Mouse (Mus musculus) thymus, postnatal 14 days (tissue): ENCODE measurements around the gene Slc25a14.

Experiments
- DNase-seq: peaks from one replicate; pipeline ENCODE4 v3.0.0; 2021

The Slc25a14 gene

DNA sequence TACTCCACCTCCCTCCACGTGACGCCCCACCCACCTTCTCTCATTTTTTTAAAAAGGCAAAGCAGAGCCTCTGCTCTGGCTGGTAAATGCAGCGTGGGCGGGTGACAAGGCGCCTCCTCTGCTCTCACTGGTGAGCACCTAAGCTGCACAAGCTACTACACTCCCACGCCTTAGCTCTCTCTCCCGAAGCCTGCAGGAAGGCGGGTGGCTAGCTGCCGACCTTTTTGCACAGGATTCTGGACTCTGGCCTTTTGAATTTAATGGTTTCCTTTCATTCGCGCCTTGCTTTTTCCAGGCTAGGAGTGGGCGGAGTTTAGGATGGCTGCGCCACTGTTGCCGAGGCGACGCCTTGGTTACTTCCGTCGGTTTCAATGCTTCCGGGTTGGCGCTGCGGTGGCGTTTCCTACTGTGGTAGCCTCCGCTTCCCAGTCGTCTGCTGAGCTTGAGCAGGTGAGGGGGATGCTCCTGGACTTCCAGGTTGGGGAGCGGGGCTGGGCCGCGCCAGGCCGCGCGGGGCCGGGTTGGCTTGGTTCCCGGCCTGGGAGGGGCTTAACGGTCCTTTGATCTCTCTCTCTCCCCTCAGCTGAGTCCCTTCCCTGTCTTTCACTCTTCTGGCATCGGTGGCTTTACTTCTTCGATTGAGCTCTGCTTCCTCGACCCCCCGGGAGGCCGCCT lies at the start of gene Slc25a14:
Gene Slc25a14, plus strand, starts transcription at position 35 of the 675 bp plus-strand sequence.
- peak; percentile 76 for DNase-seq

- DNase-seq: no peak
These were observed 39.9 kb upstream of the Slc25a14 start for GRCm38 (mm10) chrX:48583332-48583731.

DNA sequence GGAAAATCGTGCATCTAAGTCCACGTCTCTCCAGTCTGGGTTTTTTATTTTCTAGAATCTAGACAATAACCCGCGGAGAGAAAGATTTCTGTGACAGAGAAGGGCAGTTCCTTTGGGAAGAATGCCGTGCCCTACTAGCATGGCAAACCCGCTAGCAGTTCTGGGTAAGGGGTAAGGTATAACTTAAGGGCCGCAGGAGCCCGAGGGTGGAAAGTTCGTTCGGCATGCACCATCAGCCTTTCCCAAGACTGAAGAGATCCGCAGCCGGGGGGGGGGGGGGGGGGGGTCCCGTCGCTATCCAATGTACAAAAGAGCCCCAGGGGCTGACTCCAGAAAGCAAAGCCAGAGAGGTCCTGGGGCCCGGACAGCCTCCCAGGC lies 29.5 kb upstream of the Slc25a14 start:
- no peak for DNase-seq

GRCm38 (mm10) chrX:48594099-48594760 lies 29.0 kb upstream of the Slc25a14 start, which contains the start of gene Zfp280c:
Gene Zfp280c, minus strand, starts transcription at chrX:48594504.
- DNase-seq: peak; percentile 80

DNA sequence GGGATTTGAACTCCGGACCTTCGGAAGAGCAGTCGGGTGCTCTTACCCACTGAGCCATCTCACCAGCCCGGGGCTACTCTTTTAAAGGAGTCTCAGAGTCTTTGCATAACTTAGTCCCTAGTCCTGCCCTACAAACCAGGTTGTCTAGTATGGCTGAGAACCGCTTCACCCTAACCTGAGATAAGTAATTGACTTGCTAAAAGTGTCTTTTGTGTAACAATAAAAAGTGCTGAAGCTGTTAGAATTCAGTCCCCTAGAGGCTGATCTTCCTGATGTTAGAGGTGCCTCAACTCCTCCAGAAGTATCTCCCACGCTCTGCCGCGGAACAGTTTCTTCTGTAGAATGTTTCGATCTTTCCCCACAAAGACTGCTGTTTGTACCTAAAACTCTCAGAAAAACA lies 27.2 kb upstream of the Slc25a14 start:
- no peak for DNase-seq

DNA sequence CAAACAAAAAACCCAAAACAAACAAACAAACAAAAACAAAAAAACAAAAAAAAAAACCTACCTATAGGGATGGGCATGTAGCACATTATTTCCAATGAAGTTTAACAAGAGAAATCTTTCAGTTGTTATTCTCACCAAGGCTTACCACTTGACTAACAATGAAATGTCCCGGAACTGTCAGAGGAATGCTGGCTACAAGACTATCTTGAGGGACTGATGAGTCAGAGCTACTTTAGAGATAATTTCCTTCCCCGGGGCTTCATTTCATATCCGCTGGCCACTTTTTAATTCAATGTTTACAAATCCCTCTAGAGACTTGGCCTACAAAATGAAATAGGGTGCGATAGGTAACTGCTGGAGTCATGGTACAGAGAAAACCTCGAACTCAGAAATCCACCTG lies 26.3 kb upstream of the Slc25a14 start:
- DNase-seq: no peak

DNA sequence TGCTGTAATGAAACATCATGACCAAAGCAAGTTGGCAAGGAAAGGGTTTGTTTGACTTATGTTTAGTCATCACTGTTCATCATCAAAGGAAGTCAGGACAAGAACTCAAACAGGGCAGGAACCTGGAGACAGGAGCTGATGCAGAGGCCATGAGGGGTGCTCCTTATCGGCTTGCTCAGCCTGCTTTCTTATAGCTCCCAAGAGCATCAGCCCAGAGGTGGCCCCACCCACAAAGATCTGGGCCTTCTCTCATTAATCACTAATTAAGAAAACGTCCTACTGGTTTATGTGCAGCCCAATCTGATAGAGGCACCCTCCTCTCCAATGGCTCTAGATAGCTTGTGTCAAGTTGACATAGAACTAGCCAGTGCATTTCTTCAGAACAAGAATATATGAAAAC lies 18.3 kb upstream of the Slc25a14 start:
- DNase-seq: no peak

GRCm38 (mm10) chrX:48623049-48623378 lies 199 bp upstream of the Slc25a14 start:
- no peak for DNase-seq

GRCm38 (mm10) chrX:48624054-48624420 lies 824 bp downstream of the Slc25a14 start:
- DNase-seq: no peak

- peak; percentile 24 for DNase-seq
These were observed 13.8 kb downstream of the Slc25a14 start for GRCm38 (mm10) chrX:48637032-48637431.

DNA sequence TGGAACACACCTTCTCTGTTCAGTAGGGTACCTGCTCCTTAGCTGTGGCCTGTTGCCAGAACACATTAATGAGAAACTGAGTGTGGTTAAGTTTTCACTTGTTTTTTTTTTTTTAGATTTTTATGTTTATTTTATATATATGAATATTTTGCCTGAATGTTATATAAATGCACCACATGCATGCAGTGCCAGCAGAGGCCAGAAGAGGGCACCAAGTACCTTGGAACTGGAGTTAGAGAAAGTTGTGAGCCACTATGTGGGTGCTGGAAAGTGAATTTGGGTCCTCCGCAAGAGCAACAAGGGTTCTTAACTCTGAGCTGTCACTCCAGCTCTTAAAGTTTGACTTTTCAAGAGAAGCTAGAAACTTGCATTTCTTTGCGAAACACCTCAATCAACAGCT lies 20.9 kb downstream of the Slc25a14 start:
- peak; percentile 39 for DNase-seq

- DNase-seq: no peak
These were observed 43.6 kb downstream of the Slc25a14 start for GRCm38 (mm10) chrX:48666807-48667206.

- DNase-seq: peak; percentile 5
These were observed 46.4 kb downstream of the Slc25a14 start for GRCm38 (mm10) chrX:48669588-48669987.

GRCm38 (mm10) chrX:48671714-48672113 lies 48.5 kb downstream of the Slc25a14 start:
- no peak for DNase-seq

GRCm38 (mm10) chrX:48674171-48674570 lies 51.0 kb downstream of the Slc25a14 start, which contains the start of gene Gpr119:
Gene Gpr119, minus strand, starts transcription at chrX:48674478.
- DNase-seq: no peak

GRCm38 (mm10) chrX:48683451-48683850 lies 60.2 kb downstream of the Slc25a14 start:
- DNase-seq: peak; percentile 54

GRCm38 (mm10) chrX:48683857-48684256 lies 60.6 kb downstream of the Slc25a14 start:
- no peak for DNase-seq

DNA sequence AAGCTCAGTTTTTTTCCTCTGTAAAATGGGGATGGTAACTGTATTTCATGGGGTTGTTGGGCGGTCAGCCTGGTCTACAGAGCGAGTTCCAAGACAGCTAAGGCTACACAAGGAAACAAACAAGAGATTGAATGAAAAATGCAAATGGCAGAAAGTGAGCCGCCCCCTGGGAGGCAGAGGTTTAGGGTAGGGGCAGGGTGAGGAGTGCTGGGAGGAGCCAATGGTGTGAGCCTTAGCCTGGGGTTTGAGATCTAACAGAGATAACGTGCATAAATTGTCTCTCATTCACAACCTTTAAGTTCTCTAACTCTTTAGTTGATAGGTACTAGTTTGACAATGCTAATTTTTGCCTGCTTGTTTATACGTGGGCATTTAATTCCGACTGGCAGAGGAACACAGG lies 71.2 kb downstream of the Slc25a14 start:
- no peak for DNase-seq

DNA sequence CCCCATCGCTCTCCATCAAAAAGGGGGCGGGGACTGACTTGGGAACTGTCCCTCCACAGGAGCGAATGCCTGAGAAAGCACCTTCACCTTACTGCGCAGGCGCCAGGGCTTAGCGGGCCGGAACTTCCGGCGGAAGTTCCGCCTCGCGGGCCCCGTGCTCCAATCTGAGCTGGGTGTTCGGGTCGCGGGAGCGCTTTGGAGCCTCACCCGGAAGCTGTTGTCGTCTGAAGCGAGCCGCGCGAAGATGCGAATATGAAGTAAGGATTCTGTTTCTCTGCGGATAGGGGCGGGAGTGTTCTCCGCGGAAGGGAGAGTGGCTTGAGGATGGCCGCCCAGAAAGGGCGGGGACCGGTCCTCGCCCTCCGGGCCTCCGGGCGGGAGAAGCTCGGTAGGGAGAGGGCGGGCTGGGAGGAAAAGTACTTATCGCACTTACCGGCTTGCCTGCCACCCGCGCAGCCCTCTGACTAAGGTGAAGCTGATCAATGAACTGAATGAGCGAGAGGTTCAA lies 71.7 kb downstream of the Slc25a14 start, which contains the start of gene Rbmx2:
Gene Rbmx2, plus strand, starts transcription at position 141 of the 508 bp plus-strand sequence.
- peak; percentile 91 for DNase-seq

GRCm38 (mm10) chrX:48709701-48710100 lies 86.5 kb downstream of the Slc25a14 start:
- no peak for DNase-seq
